29 mouse cellular contexts compared by ENCODE assay signal in genomic region chr16:38298410-38298809, GRCm38 (mm10). TPM values are rescaled to one million over a fixed set of nuclear protein-coding genes. Genes with fewer than 3 reads are reported as not detected.
DNase-seq lines count a peak whose midpoint lies in the region; ATAC-seq and TF ChIP-seq lines count a peak whose summit lies in the region.
"Had no signal": no experiment of that assay in that cellular context is flagged by ENCODE, and none has a peak within 500 bp of the region (broad histone marks: within the 10 kb centered on the region; RNA-seq: fewer than 3 reads in every experiment).

No protein-coding gene starts in this region.

- no peaks in the 10 kb centered on the region for H3K4me1 ChIP-seq in forebrain, embryonic 11.5 days (replicated peaks; ENCODE audit: control insufficient read depth, insufficient read depth, low read length)
- H3K4me1 ChIP-seq in forebrain, embryonic 10.5 days: 0 out of 2 replicates have a peak, but pooled peaks cover 4% of the 10 kb centered on the region
- H3K4me1 ChIP-seq in small intestine, adult 2 months (ENCODE audit: control insufficient read depth, insufficient read depth, insufficient read length, low read length): peaks cover 10% of the 10 kb centered on the region; the same call in 1 of the 2 replicates
- H3K4me1 ChIP-seq: embryonic facial prominence, embryonic 15.5 days; forebrain, embryonic 12.5 days had no signal

- 89% methylated on average over 6 of the region's 6 CpGs for WGBS in forebrain, embryonic 11.5 days
- WGBS in forebrain, embryonic 10.5 days: 92% methylated on average over 6 of the region's 6 CpGs
- 28% methylated on average over 6 of the region's 6 CpGs for WGBS in small intestine, adult 2 months

- no peaks in the 10 kb centered on the region for H3K36me3 ChIP-seq in forebrain, embryonic 11.5 days (ENCODE audit: control insufficient read depth, insufficient read depth, low read length)
- H3K36me3 ChIP-seq in forebrain, embryonic 10.5 days (replicated peaks): no peaks in the 10 kb centered on the region
- no peaks in the 10 kb centered on the region for H3K36me3 ChIP-seq in small intestine, adult 2 months (ENCODE audit: control insufficient read depth, insufficient read depth, low read length)
- H3K36me3 ChIP-seq: embryonic facial prominence, embryonic 13.5 days; embryonic facial prominence, embryonic 15.5 days; forebrain, embryonic 12.5 days; G1E had no signal

- H3K9me3 ChIP-seq in forebrain, embryonic 11.5 days (ENCODE audit: control insufficient read depth, low read length): no peaks in the 10 kb centered on the region
- H3K9me3 ChIP-seq in forebrain, embryonic 10.5 days: no peaks in the 10 kb centered on the region
- H3K9me3 ChIP-seq: embryonic facial prominence, embryonic 13.5 days; embryonic facial prominence, embryonic 15.5 days; forebrain, embryonic 12.5 days; G1E had no signal

- no peak overlapping the region for H3K4me2 ChIP-seq in forebrain, embryonic 11.5 days (ENCODE audit: low read depth, low read length, severe bottlenecking)
- H3K4me2 ChIP-seq: embryonic facial prominence, embryonic 13.5 days; embryonic facial prominence, embryonic 15.5 days; forebrain, embryonic 12.5 days had no signal

- peak; percentile 17 for DNase-seq in forebrain, embryonic 11.5 days (ENCODE audit: low spot score)
- no peak for DNase-seq in forebrain, embryonic 10.5 days (ENCODE audit: extremely low spot score, low spot score)
- DNase-seq in kidney, adult 9 months: peak; percentile 50
- no peak for DNase-seq in kidney, adult 11 months
- DNase-seq: adrenal gland, adult 2 months; adrenal gland, postnatal 10 days; adrenal gland, postnatal 25 days; B cell, adult 2 months; cerebellum, adult 11 months; cerebellum, adult 18-20 months; cerebellum, adult 8-10 months; cerebellum, adult 9-11 months; cerebellum, postnatal 14 days; cerebellum, postnatal 36 days; embryo, embryonic 11 days had no signal

- no peak for ATAC-seq in forebrain, embryonic 11.5 days (replicated peaks; ENCODE audit: low FRiP score)
- ATAC-seq: activated CD4-positive, CD25-positive, alpha-beta regulatory T cell, adult 4 months; CD4-positive, CD25-positive, alpha-beta regulatory T cell, adult 4 months; forebrain, embryonic 14.5 days; forebrain, embryonic 16.5 days; Patski had no signal

- H3K27me3 ChIP-seq in forebrain, embryonic 11.5 days (ENCODE audit: control insufficient read depth, insufficient read depth, low read length): no peaks in the 10 kb centered on the region
- no peaks in the 10 kb centered on the region for H3K27me3 ChIP-seq in forebrain, embryonic 10.5 days (ENCODE audit: poor library complexity, severe bottlenecking)
- no peaks in the 10 kb centered on the region for H3K27me3 ChIP-seq in small intestine, adult 2 months (ENCODE audit: control insufficient read depth, insufficient read depth, low read length)
- H3K27me3 ChIP-seq: CH12.LX; embryonic facial prominence, embryonic 13.5 days; embryonic facial prominence, embryonic 15.5 days; forebrain, embryonic 12.5 days; Patski had no signal

- no peak for TF ChIP-seq POLR2A in small intestine, adult 2 months (IDR thresholded peaks at IDR 0.05; ENCODE audit: low read depth, low read length)

- H3K9ac ChIP-seq in forebrain, embryonic 11.5 days (ENCODE audit: low read length): no peak overlapping the region
- H3K9ac ChIP-seq: embryonic facial prominence, embryonic 13.5 days; embryonic facial prominence, embryonic 15.5 days; forebrain, embryonic 12.5 days had no signal

- TF ChIP-seq CTCF in small intestine, adult 2 months (IDR thresholded peaks at IDR 0.05; ENCODE audit: extremely low read depth, insufficient read length, insufficient replicate concordance, low read depth, low read length): no peak

- no peak overlapping the region for H3K4me3 ChIP-seq in forebrain, embryonic 11.5 days (ENCODE audit: low read depth, low read length)
- H3K4me3 ChIP-seq in forebrain, embryonic 10.5 days: no peak overlapping the region
- H3K4me3 ChIP-seq in small intestine, adult 2 months (ENCODE audit: low read depth, low read length): no peak overlapping the region
- H3K4me3 ChIP-seq: embryonic facial prominence, embryonic 13.5 days; embryonic facial prominence, embryonic 15.5 days; erythroblast, embryonic 14.5 days; forebrain, embryonic 12.5 days had no signal

- no peak overlapping the region for H3K27ac ChIP-seq in forebrain, embryonic 11.5 days (ENCODE audit: low read depth, low read length)
- no peak overlapping the region for H3K27ac ChIP-seq in forebrain, embryonic 10.5 days
- H3K27ac ChIP-seq in small intestine, adult 2 months (ENCODE audit: insufficient read depth, low read depth, low read length): peak overlapping the region; percentile 38; the same call in 1 of the 2 replicates
- H3K27ac ChIP-seq: embryonic facial prominence, embryonic 13.5 days; embryonic facial prominence, embryonic 15.5 days; forebrain, embryonic 12.5 days had no signal

RNA-seq across cellular contexts. Expression of gene Nr1i2, which starts 3.8 kb away (rescaled TPM):
- polyA plus RNA-seq in forebrain, embryonic 11.5 days (2014; fragmentation: Nextera tagmentation; extraction: Ambion mirVana): not detected in 2 replicates
- polyA plus RNA-seq in forebrain, embryonic 10.5 days (2016; fragmentation: Nextera tagmentation; extraction: Ambion mirVana): not detected in 2 replicates
- 25.5 and 72.6 TPM in 2 replicates for polyA plus RNA-seq in small intestine, adult 2 months (2012; rRNA removed)
- polyA plus RNA-seq: activated CD4-positive, CD25-positive, alpha-beta regulatory T cell, adult 4 months; adrenal gland, adult 2 months; brain, embryonic 14.5 days; CD4-positive, CD25-positive, alpha-beta regulatory T cell, adult 4 months; embryonic facial prominence, embryonic 11.5 days; embryonic facial prominence, embryonic 13.5 days; embryonic facial prominence, embryonic 15.5 days; erythroblast, embryonic 14.5 days; forebrain, embryonic 12.5 days; forebrain, embryonic 14.5 days; forebrain, embryonic 16.5 days; G1E had no signal

RNA-seq across cellular contexts. Expression of gene Maats1, which starts 43.5 kb away (rescaled TPM):
- polyA plus RNA-seq in forebrain, embryonic 11.5 days (2014; fragmentation: Nextera tagmentation; extraction: Ambion mirVana): 0.39 and 0.41 TPM in 2 replicates
- polyA plus RNA-seq in forebrain, embryonic 10.5 days (2016; fragmentation: Nextera tagmentation; extraction: Ambion mirVana): 0.31 and 0.36 TPM in 2 replicates
- polyA plus RNA-seq in small intestine, adult 2 months (2012; rRNA removed): 0.05 and 0.16 TPM in 2 replicates
- polyA plus RNA-seq: adrenal gland, adult 2 months; erythroblast, embryonic 14.5 days; G1E had no signal

RNA-seq across cellular contexts. Expression of gene Cox17, which starts 48.4 kb away (rescaled TPM):
- polyA plus RNA-seq in forebrain, embryonic 11.5 days (2014; fragmentation: Nextera tagmentation; extraction: Ambion mirVana): 118 and 119 TPM in 2 replicates
- polyA plus RNA-seq in forebrain, embryonic 10.5 days (2016; fragmentation: Nextera tagmentation; extraction: Ambion mirVana): 134 TPM in 2 replicates
- 31.6 and 76.2 TPM in 2 replicates for polyA plus RNA-seq in small intestine, adult 2 months (2012; rRNA removed)

RNA-seq across cellular contexts. Expression of gene Gm21987, which starts 48.4 kb away (rescaled TPM):
- polyA plus RNA-seq in forebrain, embryonic 11.5 days (2014; fragmentation: Nextera tagmentation; extraction: Ambion mirVana): not detected in 2 replicates
- polyA plus RNA-seq in forebrain, embryonic 10.5 days (2016; fragmentation: Nextera tagmentation; extraction: Ambion mirVana): not detected in 2 replicates
- not detected in 2 replicates for polyA plus RNA-seq in small intestine, adult 2 months (2012; rRNA removed)
- polyA plus RNA-seq: activated CD4-positive, CD25-positive, alpha-beta regulatory T cell, adult 4 months; adrenal gland, adult 2 months; brain, embryonic 14.5 days; CD4-positive, CD25-positive, alpha-beta regulatory T cell, adult 4 months; embryonic facial prominence, embryonic 13.5 days; embryonic facial prominence, embryonic 15.5 days; forebrain, embryonic 12.5 days; forebrain, embryonic 14.5 days; forebrain, embryonic 16.5 days; Patski had no signal

Comparison
In these comparisons a context has a peak if more than half of its experiments do, and no peak if none do; other contexts are left out.
1. DNase-seq: peak in forebrain, embryonic 11.5 days (single experiment) and kidney, adult 9 months (single experiment); none in forebrain, embryonic 10.5 days (single experiment) and kidney, adult 11 months (single experiment).
2. RNA of gene Nr1i2, which starts 3.8 kb away (polyA plus RNA-seq): 25.5 to 72.6 TPM in small intestine, adult 2 months; not detected in forebrain, embryonic 11.5 days and not detected in forebrain, embryonic 10.5 days; every median in the first group is over 10 times any median in the second.